Mouse (Mus musculus): Measurements from ENCODE around the gene 1700021F07Rik.

1700021F07Rik gene

DNA sequence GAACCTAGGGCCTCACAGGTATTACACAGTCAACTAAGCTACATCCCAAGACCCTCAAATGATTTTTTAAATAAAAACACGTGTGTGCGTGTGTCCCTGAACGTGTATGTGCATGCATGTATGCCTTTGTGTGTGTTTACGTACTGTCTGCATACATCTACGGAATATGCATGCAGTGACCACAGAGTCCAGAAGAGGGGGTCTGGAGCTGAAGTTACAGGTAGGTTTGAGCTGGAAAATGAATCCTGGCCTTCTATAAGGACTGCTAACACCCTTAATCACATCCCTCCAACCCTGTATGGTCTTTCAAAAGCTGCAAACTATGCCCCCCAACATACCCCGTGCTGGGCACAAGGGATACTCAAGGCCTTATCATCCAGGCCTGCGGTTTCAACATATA, 41.0 kb downstream of the 1700021F07Rik start:
- no peak for DNase-seq

DNA sequence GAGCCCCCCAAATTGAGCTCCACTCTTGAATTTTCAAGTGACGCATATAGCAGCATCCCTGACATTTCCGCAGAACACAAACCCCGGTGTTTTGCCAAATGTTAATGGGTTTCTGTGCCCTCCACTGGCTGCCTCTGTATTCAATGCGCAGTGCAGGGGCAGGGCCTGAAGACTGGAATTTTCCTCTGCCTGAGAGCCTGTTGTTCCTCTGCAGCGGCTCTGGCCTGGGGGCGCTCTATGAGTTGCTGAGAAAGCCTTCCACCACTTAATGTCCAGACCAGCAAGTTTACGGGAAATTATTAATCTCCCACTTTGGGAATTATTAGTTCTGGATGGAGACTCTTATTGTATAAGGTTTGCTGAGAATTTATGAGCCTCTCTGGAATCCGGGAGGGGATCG, 41.8 kb downstream of the 1700021F07Rik start:
- no peak for DNase-seq

All from thymus, postnatal 14 days (tissue).